Mouse (Mus musculus): ENCODE results near the gene Crhr1. TPM values are rescaled to one million over a fixed set of nuclear protein-coding genes. Genes with fewer than 3 reads are reported as not detected.

Gene Crhr1
- polyA plus RNA-seq, 1 experiment from 2014 or later, result not detected

DNA sequence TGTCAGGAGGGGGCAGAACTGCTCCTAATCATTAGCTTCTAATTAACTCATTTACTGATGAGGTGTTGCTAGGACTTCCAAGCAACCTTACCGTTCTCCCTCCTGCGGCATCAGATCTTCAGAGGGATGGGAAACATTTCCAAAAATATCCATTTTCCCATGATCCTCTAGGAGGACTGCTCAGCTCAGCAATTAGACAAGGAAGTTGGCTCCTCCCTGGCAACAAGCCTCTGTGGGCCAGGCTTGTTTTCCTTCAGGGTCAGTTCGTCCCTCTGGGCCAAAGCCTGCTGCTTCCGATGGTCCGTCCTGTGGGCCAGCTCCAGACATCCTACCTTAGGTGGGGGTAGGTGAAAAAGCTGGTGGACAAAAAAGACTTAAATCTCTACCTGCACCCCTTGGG is 28.5 kb downstream of the Crhr1 start:
- Histone ChIP-seq H3K4me1 (replicated peaks) (0 out of 2 replicates have a peak, but pooled peaks cover 4% of the 10 kb centered on the region), H3K9ac (no peak overlapping the region)
- 74% methylated on average over 5 of the region's 5 CpGs for WGBS

DNA sequence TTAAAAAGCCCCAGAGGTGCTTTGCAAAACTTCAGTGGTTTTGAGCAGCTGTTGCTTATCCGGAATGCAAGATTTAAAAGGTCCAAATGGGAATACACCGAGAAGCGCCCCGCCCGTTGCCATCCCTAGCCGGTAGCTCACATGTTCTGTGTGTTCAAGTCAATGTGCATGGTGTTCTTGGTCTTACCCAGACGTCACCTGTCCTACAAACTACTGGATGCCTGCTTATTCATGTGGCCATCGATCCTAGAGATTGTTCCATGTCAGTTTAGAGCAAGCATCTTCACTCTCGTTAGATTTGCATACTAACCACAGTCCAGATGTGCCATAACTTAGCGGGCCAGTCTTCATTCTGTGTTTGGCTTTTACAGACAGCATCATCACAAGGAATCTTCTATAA is 31.6 kb downstream of the Crhr1 start:
- H3K9ac ChIP-seq, result no peak overlapping the region
- 83% methylated on average over 10 of the region's 10 CpGs for WGBS
- no peaks in the 10 kb centered on the region for H3K4me1 ChIP-seq (replicated peaks)
- no peak overlapping the region for H3K27ac ChIP-seq
- no peaks in the 10 kb centered on the region for H3K36me3 ChIP-seq
- H3K27me3 ChIP-seq, result peaks cover 38% of the 10 kb centered on the region
- H3K4me2 ChIP-seq, result no peak overlapping the region
- H3K9me3 ChIP-seq (replicated peaks), result no peaks in the 10 kb centered on the region
- no peak for ATAC-seq (replicated peaks; ENCODE audit: insufficient number of reproducible peaks, insufficient read depth, low FRiP score, low read depth)
- H3K4me3 ChIP-seq, result no peak overlapping the region

More for the DNA sequence above, 28.5 kb downstream of the Crhr1 start:
- Histone ChIP-seq H3K4me2 (no peak overlapping the region), H3K27me3 (peaks cover 62% of the 10 kb centered on the region), H3K36me3 (no peaks in the 10 kb centered on the region), H3K9me3 (replicated peaks) (no peaks in the 10 kb centered on the region), H3K27ac (no peak overlapping the region), H3K4me3 (no peak overlapping the region)
- no peak for ATAC-seq (replicated peaks; ENCODE audit: insufficient number of reproducible peaks, insufficient read depth, low FRiP score, low read depth)

DNA sequence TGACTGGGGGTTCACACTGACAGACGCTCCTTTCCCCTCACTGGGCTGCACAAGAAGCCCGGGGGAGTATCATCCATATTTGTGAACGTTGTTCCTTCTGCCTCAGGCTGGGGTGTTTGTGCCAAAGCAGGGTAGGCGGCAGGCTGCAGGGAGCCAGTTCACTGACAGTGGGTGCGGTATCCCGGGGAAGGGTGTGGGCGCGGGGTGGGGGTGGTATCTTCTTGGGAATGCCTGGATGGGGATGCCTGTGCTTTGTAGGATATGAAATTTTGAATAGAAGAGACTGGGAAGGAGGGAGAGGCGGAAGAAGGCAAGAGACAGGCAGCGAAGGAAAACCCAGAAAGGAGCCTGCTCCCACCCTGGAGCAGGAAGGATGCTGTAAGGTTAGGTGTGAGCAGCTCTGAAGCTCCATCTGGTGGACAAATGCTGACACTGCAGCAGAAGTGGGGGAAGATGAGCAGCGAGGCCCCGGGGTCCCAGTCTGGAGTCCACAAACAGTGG is 38.7 kb downstream of the Crhr1 start:
- no peak overlapping the region for H3K4me3 ChIP-seq
- H3K9me3 ChIP-seq (replicated peaks), result no peaks in the 10 kb centered on the region
- H3K4me2 ChIP-seq, result no peak overlapping the region
- no peaks in the 10 kb centered on the region for H3K36me3 ChIP-seq
- no peaks in the 10 kb centered on the region for H3K4me1 ChIP-seq (replicated peaks)
- H3K9ac ChIP-seq, result no peak overlapping the region
- H3K27me3 ChIP-seq, result peaks cover 44% of the 10 kb centered on the region
- 35% methylated on average over 12 of the region's 12 CpGs for WGBS
- H3K27ac ChIP-seq, result no peak overlapping the region
- ATAC-seq (replicated peaks; ENCODE audit: insufficient number of reproducible peaks, insufficient read depth, low FRiP score, low read depth), result no peak

DNA sequence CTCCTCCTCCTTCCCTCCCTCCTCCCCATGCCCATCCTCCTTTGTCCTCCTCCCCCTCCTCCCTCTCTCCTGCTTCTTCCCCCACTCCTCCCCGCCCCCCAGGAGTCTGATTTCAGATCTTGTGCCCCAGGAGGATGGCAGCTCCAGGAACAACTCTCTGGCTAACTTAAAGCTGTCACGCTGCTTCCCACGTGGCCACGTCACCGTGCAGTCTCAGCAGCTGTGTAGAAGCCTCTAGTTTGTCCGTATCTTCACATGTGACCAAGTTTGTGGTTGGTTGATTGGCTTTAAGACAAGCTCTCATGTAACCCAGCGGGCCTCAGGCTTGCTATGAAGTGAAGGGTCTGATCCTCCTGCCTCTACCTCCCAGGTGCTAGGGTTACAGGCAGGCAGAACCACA is 46.2 kb downstream of the Crhr1 start:
- WGBS, result 32% methylated on average over 7 of the region's 7 CpGs
- Histone ChIP-seq H3K4me1 (replicated peaks) (no peaks in the 10 kb centered on the region), H3K27me3 (peaks cover 17% of the 10 kb centered on the region), H3K4me3 (no peak overlapping the region), H3K4me2 (no peak overlapping the region), H3K36me3 (no peaks in the 10 kb centered on the region), H3K27ac (no peak overlapping the region), H3K9me3 (replicated peaks) (no peaks in the 10 kb centered on the region), H3K9ac (no peak overlapping the region)
- ATAC-seq (replicated peaks; ENCODE audit: insufficient number of reproducible peaks, insufficient read depth, low FRiP score, low read depth), result no peak

DNA sequence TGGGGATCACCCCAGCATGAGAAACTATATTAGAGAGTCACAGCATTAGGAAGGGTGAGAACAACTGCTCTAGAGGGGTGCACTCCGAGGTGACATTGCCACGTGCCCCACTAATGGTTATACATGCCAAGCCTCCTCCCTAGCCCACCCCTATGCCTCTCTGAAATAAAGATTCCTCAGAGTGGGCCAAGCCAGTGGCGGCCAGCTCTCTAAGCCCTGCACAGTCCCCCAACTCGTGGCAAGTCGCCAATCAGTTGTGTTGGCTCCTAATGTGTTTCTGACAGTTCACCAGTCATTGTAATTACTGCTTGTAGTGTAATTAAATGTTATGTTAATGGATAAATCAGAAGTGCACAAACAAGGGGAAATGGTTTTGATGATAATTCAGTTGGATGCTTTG is 47.1 kb downstream of the Crhr1 start:
- WGBS, result 66% methylated on average over 5 of the region's 5 CpGs
- no peaks in the 10 kb centered on the region for H3K9me3 ChIP-seq (replicated peaks)
- no peaks in the 10 kb centered on the region for H3K4me1 ChIP-seq (replicated peaks)

DNA sequence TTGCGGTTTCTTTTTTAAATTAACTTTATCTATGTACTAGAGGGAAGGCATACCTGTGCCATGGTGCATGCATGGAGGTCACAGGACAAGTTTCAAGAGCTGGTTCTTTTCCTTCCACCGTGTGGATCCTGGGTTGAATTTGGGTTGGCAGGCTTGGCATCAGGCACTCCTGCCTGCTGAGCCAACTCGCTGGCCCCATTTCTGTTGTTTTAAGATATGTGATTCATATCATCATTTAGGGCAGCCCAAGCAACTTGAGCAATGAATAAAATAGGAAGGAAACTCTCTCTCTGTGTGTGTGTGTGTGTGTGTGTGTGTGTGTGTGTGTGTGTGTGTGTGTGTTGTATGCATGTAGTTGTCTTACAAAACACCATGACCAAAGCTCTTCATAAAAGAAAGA is 49.5 kb downstream of the Crhr1 start:
- no peak for ATAC-seq (replicated peaks; ENCODE audit: insufficient number of reproducible peaks, insufficient read depth, low FRiP score, low read depth)

More for the DNA sequence above, 47.1 kb downstream of the Crhr1 start:
- H3K4me2 ChIP-seq, result no peak overlapping the region
- H3K9ac ChIP-seq, result no peak overlapping the region
- no peaks in the 10 kb centered on the region for H3K36me3 ChIP-seq
- no peak overlapping the region for H3K27ac ChIP-seq
- peaks cover 17% of the 10 kb centered on the region for H3K27me3 ChIP-seq
- no peak overlapping the region for H3K4me3 ChIP-seq
- ATAC-seq (replicated peaks; ENCODE audit: insufficient number of reproducible peaks, insufficient read depth, low FRiP score, low read depth), result no peak

DNA sequence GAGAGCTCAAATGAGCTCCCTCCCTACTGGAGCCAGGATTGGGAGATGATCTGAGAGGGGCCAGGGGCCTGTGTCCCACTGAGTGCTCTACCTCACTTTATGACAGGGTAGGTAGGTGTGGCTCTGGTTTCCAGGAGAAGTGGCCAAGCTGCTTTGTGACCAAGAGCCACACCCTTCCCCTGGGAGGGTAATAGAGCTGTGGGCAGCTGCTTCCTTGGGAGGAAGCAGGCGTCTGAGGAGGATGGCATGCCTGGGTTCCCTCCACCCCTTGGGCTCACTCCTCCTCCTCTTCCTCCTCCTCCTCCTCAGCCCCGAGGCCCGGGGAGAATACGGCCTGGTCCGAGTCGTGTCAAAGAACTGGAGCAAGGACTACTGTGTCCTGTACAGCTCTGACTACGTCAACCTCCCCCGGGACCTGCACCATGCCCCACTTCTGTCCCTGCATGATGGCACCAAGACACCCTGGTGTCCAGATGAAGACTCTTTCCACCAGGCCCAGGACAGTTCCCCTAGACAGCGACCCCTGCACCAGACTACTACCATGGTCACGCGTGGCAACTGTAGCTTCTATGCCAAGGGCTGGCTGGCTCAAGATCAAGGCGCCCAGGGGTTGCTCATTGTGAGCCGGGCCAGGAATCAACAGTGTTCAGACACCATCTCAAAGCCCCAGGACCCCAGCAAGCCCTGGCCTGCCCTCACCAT is 53.6 kb downstream of the Crhr1 start, which contains the start of gene Sppl2c:
Gene Sppl2c (plus strand): TSS at position 193 of the 702 bp plus-strand sequence.
- WGBS, result 74% methylated on average over 13 of the region's 13 CpGs
- Histone ChIP-seq H3K27ac (no peak within 1 kb of the TSS), H3K9me3 (replicated peaks) (no peaks in the 10 kb centered on the region), H3K4me1 (replicated peaks) (no peaks in the 10 kb centered on the region), H3K4me3 (no peak within 1 kb of the TSS), H3K36me3 (no peaks in the 10 kb centered on the region), H3K9ac (no peak within 1 kb of the TSS), H3K4me2 (no peak within 1 kb of the TSS), H3K27me3 (0 out of 2 replicates have a peak, but pooled peaks cover 6% of the 10 kb centered on the region)
- ATAC-seq (replicated peaks; ENCODE audit: insufficient number of reproducible peaks, insufficient read depth, low FRiP score, low read depth), result no peak

More for the DNA sequence above, 49.5 kb downstream of the Crhr1 start:
- Histone ChIP-seq H3K9me3 (replicated peaks) (no peaks in the 10 kb centered on the region), H3K4me1 (replicated peaks) (no peaks in the 10 kb centered on the region), H3K9ac (no peak overlapping the region), H3K27me3 (peaks cover 12% of the 10 kb centered on the region), H3K4me2 (no peak overlapping the region), H3K4me3 (no peak overlapping the region), H3K36me3 (no peaks in the 10 kb centered on the region), H3K27ac (no peak overlapping the region)
- WGBS, result 72% methylated on average over 3 of the region's 3 CpGs

DNA sequence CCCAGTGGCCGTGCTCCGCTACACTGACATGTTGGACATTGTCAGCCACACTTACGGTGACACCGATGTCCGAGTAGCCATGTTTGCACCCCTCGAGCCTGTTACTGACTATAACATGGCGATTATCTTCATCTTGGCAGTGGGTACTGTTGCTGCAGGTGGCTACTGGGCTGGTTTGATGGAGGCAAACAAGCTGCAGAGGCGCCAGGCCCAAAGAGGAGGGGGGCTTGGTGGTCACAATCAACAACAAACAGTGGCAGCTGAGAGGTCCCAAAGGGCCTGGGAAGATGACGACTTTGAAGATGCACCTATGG is 54.1 kb downstream of the Crhr1 start:
- Histone ChIP-seq H3K4me1 (replicated peaks) (no peaks in the 10 kb centered on the region), H3K27ac (no peak overlapping the region), H3K9me3 (replicated peaks) (no peaks in the 10 kb centered on the region), H3K4me3 (no peak overlapping the region), H3K4me2 (no peak overlapping the region), H3K36me3 (no peaks in the 10 kb centered on the region), H3K27me3 (0 out of 2 replicates have a peak, but pooled peaks cover 6% of the 10 kb centered on the region), H3K9ac (no peak overlapping the region)
- ATAC-seq (replicated peaks; ENCODE audit: insufficient number of reproducible peaks, insufficient read depth, low FRiP score, low read depth), result no peak
- 83% methylated on average over 9 of the region's 9 CpGs for WGBS

DNA sequence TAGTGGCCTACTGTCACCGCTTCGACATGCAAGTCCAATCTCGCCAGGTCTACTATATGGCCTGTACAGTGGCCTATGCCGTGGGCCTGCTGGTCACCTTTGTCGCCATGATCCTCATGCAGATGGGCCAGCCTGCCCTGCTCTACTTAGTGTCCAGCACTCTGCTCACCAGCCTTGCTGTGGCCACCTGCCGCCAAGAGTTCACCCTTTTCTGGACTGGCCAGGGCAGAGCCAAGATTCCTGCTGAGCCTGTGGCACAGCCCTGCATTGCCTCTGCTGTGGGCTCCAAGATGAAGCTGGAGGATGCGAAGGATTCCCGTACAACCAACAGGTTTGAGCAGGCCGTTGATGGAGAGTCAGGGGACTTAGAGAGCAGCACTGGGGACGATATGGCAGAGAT is 55.1 kb downstream of the Crhr1 start:
- Histone ChIP-seq H3K9me3 (replicated peaks) (no peaks in the 10 kb centered on the region), H3K27ac (no peak overlapping the region), H3K36me3 (no peaks in the 10 kb centered on the region), H3K4me1 (replicated peaks) (no peaks in the 10 kb centered on the region), H3K4me2 (no peak overlapping the region), H3K9ac (no peak overlapping the region), H3K4me3 (no peak overlapping the region), H3K27me3 (0 out of 2 replicates have a peak, but pooled peaks cover 6% of the 10 kb centered on the region)
- no peak for ATAC-seq (replicated peaks; ENCODE audit: insufficient number of reproducible peaks, insufficient read depth, low FRiP score, low read depth)
- WGBS, result 87% methylated on average over 10 of the region's 10 CpGs

DNA sequence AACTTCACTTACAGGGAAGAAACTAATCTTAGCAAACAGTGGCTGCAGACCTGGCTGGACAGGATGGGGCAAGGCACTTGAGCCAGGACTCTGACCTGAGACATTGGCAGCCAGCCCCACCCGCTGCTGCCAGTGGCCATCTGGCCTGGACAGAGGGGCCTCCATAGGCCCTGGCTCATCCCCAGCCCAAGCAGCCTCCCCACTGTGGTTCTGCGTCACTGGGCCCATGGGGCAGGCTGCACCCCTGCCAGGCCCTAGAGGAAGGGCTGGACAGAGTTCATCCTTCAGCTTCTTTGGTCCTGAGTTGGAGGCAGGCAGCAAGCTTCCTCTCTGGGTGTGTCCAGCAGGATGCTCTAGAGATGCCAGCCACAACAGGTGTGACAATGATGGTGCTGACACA is 57.4 kb downstream of the Crhr1 start:
- H3K36me3 ChIP-seq, result no peaks in the 10 kb centered on the region
- no peak for ATAC-seq (replicated peaks; ENCODE audit: insufficient number of reproducible peaks, insufficient read depth, low FRiP score, low read depth)
- no peaks in the 10 kb centered on the region for H3K4me1 ChIP-seq (replicated peaks)
- no peaks in the 10 kb centered on the region for H3K9me3 ChIP-seq (replicated peaks)
- no peak overlapping the region for H3K4me2 ChIP-seq
- 77% methylated on average over 2 of the region's 2 CpGs for WGBS
- no peak overlapping the region for H3K4me3 ChIP-seq
- no peak overlapping the region for H3K9ac ChIP-seq
- peaks cover 6% of the 10 kb centered on the region; the same call in 1 of the 2 replicates for H3K27me3 ChIP-seq
- no peak overlapping the region for H3K27ac ChIP-seq

DNA sequence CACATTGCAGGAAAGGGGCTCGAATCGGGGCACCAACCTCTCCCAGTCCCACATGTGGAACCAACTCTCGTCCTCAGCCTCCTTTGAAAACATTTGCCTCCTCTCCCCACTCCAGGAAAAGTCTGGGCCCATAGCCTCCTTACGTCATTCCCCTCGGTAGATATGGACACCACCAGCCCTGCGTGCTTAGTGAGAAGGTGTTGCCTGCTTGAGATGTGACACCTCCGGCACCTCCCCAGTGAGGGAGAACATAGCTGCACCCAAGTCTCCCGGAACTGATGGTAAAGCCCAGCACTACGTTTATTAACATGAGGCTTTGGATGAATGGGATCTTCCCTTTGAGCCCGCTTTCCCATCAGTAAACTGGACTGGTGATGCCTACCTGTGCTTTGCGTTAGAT is 62.7 kb downstream of the Crhr1 start:
- no peak for ATAC-seq (replicated peaks; ENCODE audit: insufficient number of reproducible peaks, insufficient read depth, low FRiP score, low read depth)
- Histone ChIP-seq H3K9me3 (replicated peaks) (no peaks in the 10 kb centered on the region), H3K36me3 (no peaks in the 10 kb centered on the region), H3K4me1 (replicated peaks) (no peaks in the 10 kb centered on the region), H3K27ac (no peak overlapping the region), H3K27me3 (peaks cover 23% of the 10 kb centered on the region), H3K4me2 (no peak overlapping the region), H3K4me3 (no peak overlapping the region), H3K9ac (no peak overlapping the region)
- WGBS, result 68% methylated on average over 11 of the region's 11 CpGs

DNA sequence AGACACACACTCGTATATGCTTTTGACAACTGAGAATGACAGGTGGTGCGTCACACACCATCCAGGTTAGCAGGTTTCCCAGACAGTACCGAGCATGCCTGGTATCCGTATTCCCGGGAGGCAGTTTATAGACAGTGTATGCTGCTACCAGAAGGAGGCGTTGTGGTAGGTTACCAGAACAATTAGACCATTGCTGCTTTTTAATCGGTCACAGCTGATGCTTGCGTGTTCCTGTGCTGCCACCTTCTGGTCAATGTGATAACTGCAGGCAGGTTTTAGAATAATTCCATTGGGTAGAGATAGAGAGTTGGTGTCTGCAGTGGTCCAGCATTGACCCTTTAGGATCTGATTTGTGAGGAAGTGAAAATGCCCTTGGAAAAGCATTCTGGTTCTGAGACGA is 63.1 kb downstream of the Crhr1 start:
- Histone ChIP-seq H3K4me2 (no peak overlapping the region), H3K36me3 (no peaks in the 10 kb centered on the region), H3K27ac (no peak overlapping the region), H3K9me3 (replicated peaks) (no peaks in the 10 kb centered on the region), H3K4me3 (no peak overlapping the region), H3K4me1 (replicated peaks) (no peaks in the 10 kb centered on the region), H3K27me3 (peaks cover 23% of the 10 kb centered on the region), H3K9ac (no peak overlapping the region)
- no peak for ATAC-seq (replicated peaks; ENCODE audit: insufficient number of reproducible peaks, insufficient read depth, low FRiP score, low read depth)
- 10% methylated on average over 9 of the region's 9 CpGs for WGBS
